Mouse (Mus musculus) midbrain, embryonic 12.5 days (tissue): ENCODE results near the gene Slc38a5. TPM values are rescaled to one million over a fixed set of nuclear protein-coding genes. Genes with fewer than 3 reads are reported as not detected.

Source experiments
- polyA plus RNA-seq: library from polyadenylated mRNA; unstranded; fragments of >200 nt; fragmentation: Nextera tagmentation; extraction: Ambion mirVana; gene quantifications from 2 replicates; pipeline ENCODE4 v1.2.1, GENCODE M21; 2016

Gene Slc38a5
- polyA plus RNA-seq, 1 experiment from 2014 or later: 7.3 TPM

Other genes with a start within 250 kb of the Slc38a5 start
- gene Suv39h1, start 196.4 kb upstream of the Slc38a5 start, polyA plus RNA-seq: 68.5 and 70.3 TPM in 2 replicates
- 0.22 and 0.26 TPM in 2 replicates for gene Was, start 180.6 kb upstream of the Slc38a5 start, polyA plus RNA-seq
- gene Wdr13, start 138.2 kb upstream of the Slc38a5 start, polyA plus RNA-seq: 39.5 and 44.6 TPM in 2 replicates
- gene Rbm3, start 125.3 kb upstream of the Slc38a5 start, polyA plus RNA-seq: 397 and 431 TPM in 2 replicates
- gene Tbc1d25, start 95.0 kb upstream of the Slc38a5 start, polyA plus RNA-seq: 12.7 and 13.2 TPM in 2 replicates
- gene Ebp, start 77.6 kb upstream of the Slc38a5 start, polyA plus RNA-seq: 26.3 and 32.6 TPM in 2 replicates
- gene Porcn, start 64.6 kb upstream of the Slc38a5 start, polyA plus RNA-seq: 23.2 and 25.0 TPM in 2 replicates
- gene Ftsj1, start 18.7 kb upstream of the Slc38a5 start, polyA plus RNA-seq: 43.7 and 44.2 TPM in 2 replicates
- gene Ssxb10, start 56.3 kb downstream of the Slc38a5 start, polyA plus RNA-seq: not detected in 2 replicates
- not detected in 2 replicates for gene Ssxb9, start 95.8 kb downstream of the Slc38a5 start, polyA plus RNA-seq
- not detected in 2 replicates for gene Ssxb1, start 142.2 kb downstream of the Slc38a5 start, polyA plus RNA-seq
- not detected in 2 replicates for gene Ssxb2, start 190.6 kb downstream of the Slc38a5 start, polyA plus RNA-seq